Mouse (Mus musculus) neural tube, embryonic 15.5 days (tissue): ENCODE results near the gene Rbm44. TPM values are rescaled to one million over a fixed set of nuclear protein-coding genes. Genes with fewer than 3 reads are reported as not detected.

Source experiments
- ATAC-seq: fragments of 200-750 bp; cut with Nextera tagmentation; 2 replicates; pipeline ENCODE4 v1.8.0; 2017; ENCODE audit warnings: mild to moderate bottlenecking, moderate TSS enrichment, moderate library complexity; ENCODE audit not compliant: low FRiP score
- H3K27ac ChIP-seq: fragments of 300-500 bp; sonication (generic); replicated peaks from 2 replicates; pipeline ENCODE4 v1.5.1; 2015; ENCODE audit warnings: mild to moderate bottlenecking, inconsistent platforms
- H3K27me3 ChIP-seq: fragments of 300-500 bp; sonication (generic); replicated peaks from 2 replicates; pipeline ENCODE4 v1.6.1; 2015; ENCODE audit warnings: inconsistent platforms
- H3K36me3 ChIP-seq: fragments of 300-500 bp; sonication (generic); 2 replicates; pipeline ENCODE4 v1.6.1; 2015; ENCODE audit warnings: inconsistent platforms
- H3K4me1 ChIP-seq: fragments of 300-500 bp; sonication (generic); 2 replicates; pipeline ENCODE4 v1.6.1; 2015; ENCODE audit warnings: inconsistent platforms
- H3K4me2 ChIP-seq: fragments of 300-500 bp; sonication (generic); 2 replicates; pipeline ENCODE4 v1.6.1; 2015; ENCODE audit warnings: inconsistent platforms, mild to moderate bottlenecking, moderate library complexity
- H3K4me3 ChIP-seq: fragments of 300-500 bp; sonication (generic); replicated peaks from 2 replicates; pipeline ENCODE4 v1.5.1; 2015; ENCODE audit warnings: mild to moderate bottlenecking, inconsistent platforms
- H3K9ac ChIP-seq: fragments of 300-500 bp; sonication (generic); replicated peaks from 2 replicates; pipeline ENCODE4 v1.6.1; 2015; ENCODE audit warnings: mild to moderate bottlenecking, inconsistent platforms
- H3K9me3 ChIP-seq: fragments of 300-500 bp; sonication (generic); replicated peaks from 2 replicates; pipeline ENCODE4 v1.6.1; 2016; ENCODE audit warnings: inconsistent platforms
- WGBS: fragments of 180-500 bp; shearing (Covaris S2); methylation state at CpG from one replicate; pipeline ENCODE4 v1.1.7; 2015; ENCODE audit warnings: mixed read lengths; 5-methylcytosine and 5-hydroxymethylcytosine counted together
- polyA plus RNA-seq: library from polyadenylated mRNA; unstranded; fragments of >200 nt; fragmentation: Nextera tagmentation; extraction: Ambion mirVana; gene quantifications from 2 replicates; pipeline ENCODE4 v1.2.1, GENCODE M21; 2015

Gene Rbm44
- polyA plus RNA-seq, 1 experiment from 2014 or later = 0.28 TPM

DNA sequence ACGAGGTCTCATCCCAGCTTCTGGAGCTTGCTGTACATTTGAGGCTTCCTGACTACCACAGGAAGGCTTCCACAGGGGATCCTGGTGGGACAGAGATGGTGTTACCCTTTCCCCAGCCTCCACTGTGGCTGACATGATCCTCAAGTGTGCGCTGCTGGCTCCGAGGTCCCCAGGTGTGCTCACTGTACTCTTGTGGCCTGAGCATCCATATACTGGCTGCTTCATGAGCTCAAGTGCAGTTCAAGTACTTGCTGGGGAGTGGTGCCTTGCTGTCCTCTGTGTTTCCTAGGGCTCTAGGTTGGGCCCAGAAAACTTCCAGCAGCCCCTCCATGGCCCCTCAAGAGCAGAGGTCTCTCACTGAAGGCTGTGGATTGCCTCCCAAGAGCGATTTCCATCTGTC is 48.8 kb downstream of the Rbm44 start:
- H3K4me1 ChIP-seq = no peaks in the 10 kb centered on the region

DNA sequence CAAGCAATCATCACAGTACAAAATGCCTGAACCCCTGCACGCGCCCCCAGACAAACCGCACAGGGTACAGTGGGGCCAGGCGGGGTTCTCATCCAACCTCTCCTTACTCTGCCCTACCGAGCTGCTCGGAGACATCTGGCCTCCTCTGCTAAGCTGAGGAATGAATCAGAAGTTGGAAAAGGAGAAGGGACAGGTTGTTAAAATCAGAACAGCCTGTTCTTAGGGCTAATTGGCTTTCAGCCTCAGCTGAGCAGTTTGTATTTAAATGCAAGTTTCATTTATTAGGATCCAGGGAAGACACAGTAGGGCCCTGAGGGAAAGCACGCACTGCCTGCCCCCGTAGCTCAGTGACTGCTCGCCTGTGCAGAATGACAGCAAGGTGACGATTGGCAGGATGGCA is 54.9 kb downstream of the Rbm44 start:
- Histone ChIP-seq H3K27me3 (no peaks in the 10 kb centered on the region), H3K4me2 (no peak overlapping the region), H3K4me3 (no peak overlapping the region), H3K9me3 (no peaks in the 10 kb centered on the region), H3K9ac (no peak overlapping the region), H3K27ac (no peak overlapping the region), H3K4me1 (peaks cover 7% of the 10 kb centered on the region), H3K36me3 (no peaks in the 10 kb centered on the region)
- ATAC-seq = no peak; the same call in 1 of the 2 replicates
- 67% methylated on average over 10 of the region's 10 CpGs for WGBS

More for the DNA sequence above, 48.8 kb downstream of the Rbm44 start:
- no peaks in the 10 kb centered on the region for H3K9me3 ChIP-seq
- H3K4me2 ChIP-seq = no peak overlapping the region
- WGBS = 86% methylated on average over 4 of the region's 4 CpGs
- H3K27ac ChIP-seq = no peak overlapping the region
- H3K4me3 ChIP-seq = no peak overlapping the region
- H3K36me3 ChIP-seq = no peaks in the 10 kb centered on the region
- H3K9ac ChIP-seq = no peak overlapping the region
- ATAC-seq = no peak
- no peaks in the 10 kb centered on the region for H3K27me3 ChIP-seq

GRCm38 (mm10) chr1:91201122-91201521 is 56.2 kb downstream of the Rbm44 start:
- Histone ChIP-seq H3K9ac (no peak overlapping the region), H3K36me3 (no peaks in the 10 kb centered on the region), H3K4me2 (no peak overlapping the region), H3K4me1 (peaks cover 7% of the 10 kb centered on the region), H3K4me3 (no peak overlapping the region), H3K9me3 (no peaks in the 10 kb centered on the region), H3K27me3 (no peaks in the 10 kb centered on the region), H3K27ac (no peak overlapping the region)
- no peak for ATAC-seq
- 55% methylated on average over 3 of the region's 3 CpGs for WGBS

DNA sequence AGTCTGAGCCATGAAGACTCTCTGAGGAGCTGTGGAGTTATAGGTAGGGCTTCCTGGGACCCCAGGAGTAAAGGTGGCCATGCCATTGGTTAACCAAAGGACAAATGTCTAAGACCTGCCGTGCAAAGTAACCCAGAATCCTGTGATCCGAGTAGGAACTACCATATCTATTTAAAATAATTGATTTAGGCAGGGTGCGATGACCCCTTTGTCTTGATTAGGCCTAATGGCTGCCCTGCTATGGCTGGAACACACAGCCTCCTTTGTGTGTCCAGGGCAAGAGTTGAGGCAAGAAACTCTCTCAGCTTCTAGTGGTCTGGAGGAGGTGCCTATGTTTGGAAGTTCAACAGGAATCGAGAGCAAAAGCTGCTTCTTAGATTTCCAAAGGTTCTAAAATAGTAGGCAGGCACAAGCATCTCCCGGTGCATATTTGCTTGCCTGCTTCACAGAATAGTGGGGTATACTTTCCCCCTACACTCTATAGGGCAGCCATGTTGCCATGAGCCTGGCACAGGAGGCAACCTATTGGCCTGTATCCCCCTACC is 59.4 kb downstream of the Rbm44 start:
- 88% methylated on average over 5 of the region's 5 CpGs for WGBS
- no peak overlapping the region for H3K4me3 ChIP-seq
- H3K36me3 ChIP-seq = no peaks in the 10 kb centered on the region
- no peaks in the 10 kb centered on the region for H3K9me3 ChIP-seq
- H3K27ac ChIP-seq = no peak overlapping the region
- H3K9ac ChIP-seq = no peak overlapping the region
- H3K4me2 ChIP-seq = no peak overlapping the region
- no peaks in the 10 kb centered on the region for H3K27me3 ChIP-seq
- peaks cover 20% of the 10 kb centered on the region for H3K4me1 ChIP-seq
- no peak for ATAC-seq

DNA sequence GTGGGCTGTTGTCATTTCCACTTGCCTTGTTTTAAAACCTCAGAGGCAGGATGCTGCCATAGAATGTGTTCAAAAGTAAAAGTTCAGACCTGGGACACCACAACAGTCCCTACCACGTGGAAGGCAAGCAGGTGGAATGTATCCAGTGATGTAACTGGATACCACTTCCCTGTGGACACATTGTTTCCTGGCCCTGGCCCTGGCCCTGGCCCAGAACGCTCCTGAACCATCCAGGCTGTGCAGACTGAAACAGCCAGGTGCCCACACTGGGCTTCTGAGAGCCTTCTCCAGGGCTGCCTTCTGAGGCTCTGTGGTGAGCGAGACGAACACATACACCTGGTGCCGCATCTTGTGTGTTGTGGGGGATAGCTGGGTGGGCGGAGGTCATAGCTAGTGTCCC is 60.8 kb downstream of the Rbm44 start:
- Histone ChIP-seq H3K36me3 (no peaks in the 10 kb centered on the region), H3K4me1 (peaks cover 25% of the 10 kb centered on the region), H3K4me3 (no peak overlapping the region), H3K4me2 (no peak overlapping the region), H3K9me3 (no peaks in the 10 kb centered on the region), H3K27ac (no peak overlapping the region), H3K9ac (no peak overlapping the region), H3K27me3 (no peaks in the 10 kb centered on the region)
- ATAC-seq = no peak
- 81% methylated on average over 6 of the region's 6 CpGs for WGBS

DNA sequence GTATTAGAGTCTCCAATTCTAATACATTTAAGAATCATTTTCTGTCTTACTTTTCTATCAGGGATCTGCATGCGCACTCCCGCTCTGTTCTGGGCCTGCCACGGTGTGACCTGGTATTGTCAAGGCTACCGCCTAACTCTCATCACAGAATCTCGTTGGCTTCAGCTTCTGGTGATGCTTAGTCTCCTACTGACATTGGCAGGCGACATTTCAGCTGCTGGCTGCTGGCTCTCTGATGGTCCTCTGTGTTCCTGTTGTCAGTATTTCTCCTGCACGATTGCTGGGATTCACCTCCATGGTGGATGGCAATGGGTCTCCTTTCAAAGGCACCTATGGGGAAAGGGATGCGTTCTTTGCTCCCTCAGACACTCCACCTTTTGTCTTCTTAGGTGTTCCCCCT is 61.4 kb downstream of the Rbm44 start:
- ATAC-seq = no peak
- Histone ChIP-seq H3K9me3 (no peaks in the 10 kb centered on the region), H3K36me3 (no peaks in the 10 kb centered on the region), H3K9ac (no peak overlapping the region), H3K4me1 (peaks cover 32% of the 10 kb centered on the region), H3K4me2 (no peak overlapping the region), H3K27me3 (no peaks in the 10 kb centered on the region), H3K27ac (peak overlapping the region; percentile 45), H3K4me3 (no peak overlapping the region)
- WGBS = 76% methylated on average over 8 of the region's 8 CpGs

GRCm38 (mm10) chr1:91206873-91207272 is 62.0 kb downstream of the Rbm44 start:
- no peak overlapping the region for H3K4me3 ChIP-seq
- no peak overlapping the region for H3K4me2 ChIP-seq
- no peaks in the 10 kb centered on the region for H3K27me3 ChIP-seq
- H3K36me3 ChIP-seq = no peaks in the 10 kb centered on the region
- H3K27ac ChIP-seq = peak overlapping the region; percentile 45; the same call in 1 of the 2 replicates
- no peak for ATAC-seq
- 57% methylated on average over 5 of the region's 5 CpGs for WGBS
- H3K9me3 ChIP-seq = no peaks in the 10 kb centered on the region
- peaks cover 37% of the 10 kb centered on the region for H3K4me1 ChIP-seq
- no peak overlapping the region for H3K9ac ChIP-seq

GRCm38 (mm10) chr1:91207334-91208074 is 62.6 kb downstream of the Rbm44 start:
- H3K9me3 ChIP-seq = no peaks in the 10 kb centered on the region
- no peak overlapping the region for H3K4me2 ChIP-seq
- H3K4me1 ChIP-seq = peaks cover 37% of the 10 kb centered on the region
- WGBS = 72% methylated on average over 3 of the region's 3 CpGs
- no peak for ATAC-seq
- H3K27ac ChIP-seq = peak overlapping the region; percentile 83; the same call in 1 of the 2 replicates
- no peaks in the 10 kb centered on the region for H3K36me3 ChIP-seq
- no peaks in the 10 kb centered on the region for H3K27me3 ChIP-seq
- H3K9ac ChIP-seq = no peak overlapping the region
- H3K4me3 ChIP-seq = no peak overlapping the region

DNA sequence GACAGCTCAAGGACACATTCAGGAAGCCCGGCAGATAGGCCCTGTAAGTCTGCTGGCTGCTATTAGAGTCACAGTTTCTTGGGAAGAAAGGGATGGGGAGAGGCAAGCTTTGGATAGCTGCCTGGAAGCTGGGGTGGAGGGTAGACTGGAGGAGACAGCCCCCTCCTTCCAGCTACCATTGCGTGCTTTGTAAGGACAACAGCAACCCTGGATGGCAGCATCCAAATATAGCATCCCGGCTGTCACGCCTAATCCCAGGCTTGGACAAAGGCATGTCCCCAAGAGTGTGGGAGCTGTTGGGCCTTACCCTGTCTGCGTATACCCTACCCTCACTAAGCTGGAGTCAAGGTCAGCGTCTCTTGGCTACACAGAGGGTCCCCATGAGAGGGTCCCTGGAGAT is 64.5 kb downstream of the Rbm44 start:
- H3K27me3 ChIP-seq = no peaks in the 10 kb centered on the region
- H3K4me2 ChIP-seq = no peak overlapping the region
- no peaks in the 10 kb centered on the region for H3K36me3 ChIP-seq
- ATAC-seq = peak; percentile 65
- H3K27ac ChIP-seq = peak overlapping the region; percentile 83
- H3K4me1 ChIP-seq = peaks cover 40% of the 10 kb centered on the region
- 64% methylated on average over 6 of the region's 6 CpGs for WGBS
- no peak overlapping the region for H3K9ac ChIP-seq
- no peaks in the 10 kb centered on the region for H3K9me3 ChIP-seq
- H3K4me3 ChIP-seq = no peak overlapping the region

DNA sequence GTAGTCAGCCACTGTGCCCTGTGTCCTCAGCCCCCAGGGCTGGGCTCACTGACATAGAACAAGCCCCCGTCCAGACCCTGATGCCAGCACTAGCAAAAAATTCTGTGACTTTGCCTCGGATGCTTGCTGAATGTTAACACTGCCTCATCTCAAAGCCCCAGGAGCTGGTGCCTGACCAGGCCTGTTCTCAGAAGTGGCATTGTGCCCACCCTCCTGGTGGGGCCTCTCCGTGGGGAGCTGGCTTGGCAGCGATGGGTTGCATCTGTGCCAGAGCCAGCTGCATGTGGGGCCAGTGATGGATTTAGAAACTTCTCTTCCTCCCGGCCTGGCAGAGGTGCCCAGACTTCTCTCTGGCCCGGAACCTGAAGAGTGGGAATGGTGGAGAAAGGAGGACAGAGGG is 64.9 kb downstream of the Rbm44 start:
- H3K27me3 ChIP-seq = no peaks in the 10 kb centered on the region
- H3K9ac ChIP-seq = no peak overlapping the region
- peak overlapping the region; percentile 83 for H3K27ac ChIP-seq
- 49% methylated on average over 6 of the region's 6 CpGs for WGBS
- no peak overlapping the region for H3K4me3 ChIP-seq
- no peaks in the 10 kb centered on the region for H3K36me3 ChIP-seq
- H3K4me1 ChIP-seq = peaks cover 40% of the 10 kb centered on the region
- ATAC-seq = peak; percentile 79
- H3K4me2 ChIP-seq = no peak overlapping the region
- H3K9me3 ChIP-seq = no peaks in the 10 kb centered on the region

DNA sequence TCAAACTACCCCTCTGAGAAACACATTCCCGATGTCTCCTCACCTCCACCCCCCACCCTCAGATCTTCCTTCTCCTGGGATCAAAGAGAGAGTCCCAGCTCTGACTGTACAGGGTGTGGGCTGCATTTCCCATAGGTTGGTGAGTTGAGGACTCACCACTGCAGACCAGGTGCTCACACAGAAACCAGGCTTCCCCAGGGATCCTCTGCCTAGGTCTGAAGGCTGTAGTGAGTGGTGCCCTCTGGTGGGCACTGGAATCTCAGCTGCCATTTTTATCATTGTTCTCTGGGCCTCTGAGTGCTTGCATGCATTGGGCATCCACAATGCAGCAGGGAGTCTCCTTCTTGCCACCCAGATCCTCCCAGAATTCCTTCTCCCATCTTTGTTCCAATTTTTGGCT is 66.2 kb downstream of the Rbm44 start:
- Histone ChIP-seq H3K9ac (no peak overlapping the region), H3K4me2 (no peak overlapping the region), H3K4me3 (no peak overlapping the region), H3K9me3 (no peaks in the 10 kb centered on the region), H3K4me1 (peaks cover 40% of the 10 kb centered on the region), H3K27me3 (no peaks in the 10 kb centered on the region), H3K27ac (peak overlapping the region; percentile 71), H3K36me3 (no peaks in the 10 kb centered on the region)
- no peak for ATAC-seq
- WGBS = 78% methylated on average over 1 of the region's 1 CpGs

DNA sequence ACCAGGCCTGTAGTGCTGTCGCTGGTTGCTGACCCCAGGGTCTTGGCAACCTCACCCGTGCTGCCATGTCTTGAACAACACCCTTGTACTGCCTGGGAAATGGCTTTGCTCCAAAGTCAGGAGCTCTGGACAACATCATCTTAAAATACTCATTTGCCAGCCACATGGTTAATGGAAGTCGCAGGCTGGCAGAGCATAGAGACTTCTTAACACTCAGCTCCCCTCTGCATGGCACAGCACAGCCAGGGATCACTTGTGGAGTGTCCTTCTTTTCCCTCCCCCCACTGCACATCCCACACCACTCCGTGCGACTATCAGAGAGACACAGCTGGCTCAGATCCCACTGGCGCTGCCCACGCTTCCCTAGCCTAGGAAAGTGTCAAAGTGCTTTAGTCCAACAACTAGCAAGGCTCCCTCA is 66.7 kb downstream of the Rbm44 start:
- no peaks in the 10 kb centered on the region for H3K27me3 ChIP-seq
- 68% methylated on average over 7 of the region's 7 CpGs for WGBS
- no peaks in the 10 kb centered on the region for H3K9me3 ChIP-seq
- H3K27ac ChIP-seq = peak overlapping the region; percentile 71
- peak; percentile 38; the same call in 1 of the 2 replicates for ATAC-seq
- H3K36me3 ChIP-seq = no peaks in the 10 kb centered on the region
- H3K4me3 ChIP-seq = no peak overlapping the region
- H3K4me1 ChIP-seq = peaks cover 40% of the 10 kb centered on the region
- H3K4me2 ChIP-seq = no peak overlapping the region
- no peak overlapping the region for H3K9ac ChIP-seq
